Mouse (Mus musculus) hindbrain, embryonic 16.5 days (tissue): ENCODE results near the gene Kctd17. TPM values are rescaled to one million over a fixed set of nuclear protein-coding genes. Genes with fewer than 3 reads are reported as not detected.

Experiments used
- ATAC-seq: fragments of 200-750 bp; cut with Nextera tagmentation; 2 replicates; pipeline ENCODE4 v1.8.0; 2017; ENCODE audit warnings: moderate TSS enrichment, moderate library complexity
- H3K27ac ChIP-seq: fragments of 300-500 bp; sonication (generic); 2 replicates; pipeline ENCODE4 v1.5.1; 2014; ENCODE audit warnings: low read depth, mild to moderate bottlenecking, control low read depth, low read length, moderate library complexity
- H3K27me3 ChIP-seq: fragments of 300-500 bp; sonication (generic); replicated peaks from 2 replicates; pipeline ENCODE4 v1.6.1; 2014; ENCODE audit warnings: low read length; ENCODE audit not compliant: control insufficient read depth, insufficient read depth
- H3K36me3 ChIP-seq: fragments of 300-500 bp; sonication (generic); 2 replicates; pipeline ENCODE4 v1.6.1; 2014; ENCODE audit warnings: mild to moderate bottlenecking, low read length, moderate library complexity, mixed read lengths; ENCODE audit not compliant: control insufficient read depth, insufficient read depth
- H3K4me1 ChIP-seq: fragments of 300-500 bp; sonication (generic); 2 replicates; pipeline ENCODE4 v1.6.1; 2014; ENCODE audit warnings: low read depth, low read length; ENCODE audit not compliant: control insufficient read depth, insufficient read depth
- H3K4me2 ChIP-seq: fragments of 300-500 bp; sonication (generic); 2 replicates; pipeline ENCODE4 v1.6.1; 2014; ENCODE audit warnings: mild to moderate bottlenecking, low read length, control low read depth, moderate library complexity
- H3K4me3 ChIP-seq: fragments of 300-500 bp; sonication (generic); 2 replicates; pipeline ENCODE4 v1.5.1; 2014; ENCODE audit warnings: mild to moderate bottlenecking, low read length, control low read depth, moderate library complexity
- H3K9ac ChIP-seq: fragments of 300-500 bp; sonication (generic); 2 replicates; pipeline ENCODE4 v1.6.1; 2014; ENCODE audit warnings: low read depth, mild to moderate bottlenecking, control low read depth, low read length, moderate library complexity
- H3K9me3 ChIP-seq: fragments of 300-500 bp; sonication (generic); 2 replicates; pipeline ENCODE4 v1.6.1; 2014; ENCODE audit warnings: mild to moderate bottlenecking, low read length, moderate library complexity; ENCODE audit not compliant: control insufficient read depth
- WGBS: fragments of 180-500 bp; shearing (Covaris S2); extraction: QIAGEN DNeasy Blood & Tissue Kit; methylation state at CpG from one replicate; pipeline ENCODE4 v1.1.7; 2014; 5-methylcytosine and 5-hydroxymethylcytosine counted together
- polyA plus RNA-seq: library from polyadenylated mRNA; unstranded; fragments of >200 nt; fragmentation: Nextera tagmentation; extraction: Ambion mirVana; gene quantifications from 2 replicates; pipeline ENCODE4 v1.2.1, GENCODE M21; 2015

Gene Kctd17
- polyA plus RNA-seq, 1 experiment from 2014 or later: 172 TPM

- 81% methylated on average over 6 of the region's 6 CpGs for WGBS
- no peak for ATAC-seq
- Histone ChIP-seq H3K27ac (no peak overlapping the region), H3K36me3 (no peaks in the 10 kb centered on the region), H3K9ac (no peak overlapping the region), H3K27me3 (no peaks in the 10 kb centered on the region), H3K4me3 (no peak overlapping the region), H3K4me2 (no peak overlapping the region), H3K9me3 (no peaks in the 10 kb centered on the region), H3K4me1 (peaks cover 4% of the 10 kb centered on the region)
Observed at GRCm38 (mm10) chr15:78450419-78450768, 22.0 kb downstream of the Kctd17 start.

GRCm38 (mm10) chr15:78451201-78451600 is 22.8 kb downstream of the Kctd17 start:
- Histone ChIP-seq H3K4me1 (peaks cover 4% of the 10 kb centered on the region), H3K4me3 (no peak overlapping the region), H3K36me3 (no peaks in the 10 kb centered on the region), H3K27me3 (no peaks in the 10 kb centered on the region), H3K4me2 (no peak overlapping the region), H3K27ac (no peak overlapping the region), H3K9ac (no peak overlapping the region), H3K9me3 (no peaks in the 10 kb centered on the region)
- ATAC-seq: no peak
- WGBS: 68% methylated on average over 2 of the region's 2 CpGs

- no peaks in the 10 kb centered on the region for H3K36me3 ChIP-seq
- WGBS: 81% methylated on average over 3 of the region's 3 CpGs
- no peaks in the 10 kb centered on the region for H3K9me3 ChIP-seq
Observed at GRCm38 (mm10) chr15:78452929-78453328, 24.6 kb downstream of the Kctd17 start.

GRCm38 (mm10) chr15:78455168-78455567 is 26.8 kb downstream of the Kctd17 start:
- Histone ChIP-seq H3K4me3 (no peak overlapping the region), H3K27me3 (no peaks in the 10 kb centered on the region), H3K36me3 (no peaks in the 10 kb centered on the region), H3K4me1 (no peaks in the 10 kb centered on the region; the same call in 1 of the 2 replicates), H3K9ac (no peak overlapping the region), H3K4me2 (no peak overlapping the region), H3K27ac (no peak overlapping the region), H3K9me3 (no peaks in the 10 kb centered on the region)
- no peak for ATAC-seq
- WGBS: 67% methylated on average over 4 of the region's 4 CpGs

More at GRCm38 (mm10) chr15:78452929-78453328, 24.6 kb downstream of the Kctd17 start:
- Histone ChIP-seq H3K4me3 (no peak overlapping the region), H3K27me3 (no peaks in the 10 kb centered on the region), H3K27ac (no peak overlapping the region), H3K4me2 (no peak overlapping the region), H3K9ac (no peak overlapping the region), H3K4me1 (peaks cover 2% of the 10 kb centered on the region)
- no peak for ATAC-seq

GRCm38 (mm10) chr15:78456051-78456450 is 27.7 kb downstream of the Kctd17 start:
- H3K36me3 ChIP-seq: no peaks in the 10 kb centered on the region
- H3K9me3 ChIP-seq: no peaks in the 10 kb centered on the region
- no peak overlapping the region for H3K9ac ChIP-seq
- ATAC-seq: no peak
- H3K27ac ChIP-seq: no peak overlapping the region; the same call in 1 of the 2 replicates
- no peak overlapping the region for H3K4me2 ChIP-seq
- H3K4me3 ChIP-seq: no peak overlapping the region
- WGBS: 41% methylated on average over 6 of the region's 7 CpGs
- H3K27me3 ChIP-seq: no peaks in the 10 kb centered on the region
- H3K4me1 ChIP-seq: no peaks in the 10 kb centered on the region; the same call in 1 of the 2 replicates

- H3K27ac ChIP-seq: no peak overlapping the region
- 78% methylated on average over 10 of the region's 10 CpGs for WGBS
- no peaks in the 10 kb centered on the region for H3K27me3 ChIP-seq
- H3K36me3 ChIP-seq: no peaks in the 10 kb centered on the region
- H3K4me3 ChIP-seq: no peak overlapping the region
- ATAC-seq: no peak
- no peaks in the 10 kb centered on the region for H3K9me3 ChIP-seq
- H3K9ac ChIP-seq: no peak overlapping the region
- no peaks in the 10 kb centered on the region; the same call in 1 of the 2 replicates for H3K4me1 ChIP-seq
- H3K4me2 ChIP-seq: no peak overlapping the region
Observed at GRCm38 (mm10) chr15:78457193-78457592, 28.8 kb downstream of the Kctd17 start.

- no peak overlapping the region for H3K4me2 ChIP-seq
- H3K4me1 ChIP-seq: no peaks in the 10 kb centered on the region
- H3K27me3 ChIP-seq: no peaks in the 10 kb centered on the region
- no peaks in the 10 kb centered on the region for H3K9me3 ChIP-seq
- no peak overlapping the region for H3K9ac ChIP-seq
- H3K36me3 ChIP-seq: no peaks in the 10 kb centered on the region
- 83% methylated on average over 2 of the region's 2 CpGs for WGBS
- no peak for ATAC-seq
- H3K27ac ChIP-seq: no peak overlapping the region
- no peak overlapping the region for H3K4me3 ChIP-seq
Observed at GRCm38 (mm10) chr15:78462981-78463380, 34.6 kb downstream of the Kctd17 start.

- Histone ChIP-seq H3K9ac (no peak overlapping the region), H3K4me3 (no peak overlapping the region), H3K9me3 (no peaks in the 10 kb centered on the region), H3K27ac (no peak overlapping the region), H3K4me2 (no peak overlapping the region), H3K27me3 (no peaks in the 10 kb centered on the region), H3K36me3 (no peaks in the 10 kb centered on the region), H3K4me1 (no peaks in the 10 kb centered on the region)
- WGBS: 34% methylated on average over 6 of the region's 6 CpGs
- no peak for ATAC-seq
Observed at GRCm38 (mm10) chr15:78466809-78467208, 38.4 kb downstream of the Kctd17 start.

GRCm38 (mm10) chr15:78467570-78467969 is 39.2 kb downstream of the Kctd17 start:
- Histone ChIP-seq H3K4me3 (no peak overlapping the region), H3K9ac (no peak overlapping the region), H3K27me3 (no peaks in the 10 kb centered on the region), H3K36me3 (no peaks in the 10 kb centered on the region), H3K27ac (no peak overlapping the region), H3K4me2 (no peak overlapping the region), H3K4me1 (no peaks in the 10 kb centered on the region), H3K9me3 (no peaks in the 10 kb centered on the region)
- WGBS: 94% methylated on average over 7 of the region's 7 CpGs
- no peak for ATAC-seq

GRCm38 (mm10) chr15:78468379-78468937 is 40.1 kb downstream of the Kctd17 start, which contains the start of gene Tmprss6:
Tmprss6 (minus strand) TSS chr15:78468634.
- Histone ChIP-seq H3K9ac (no peak within 1 kb of the TSS), H3K4me1 (no peaks in the 10 kb centered on the region), H3K4me2 (no peak within 1 kb of the TSS), H3K4me3 (no peak within 1 kb of the TSS), H3K27ac (no peak within 1 kb of the TSS), H3K36me3 (no peaks in the 10 kb centered on the region), H3K9me3 (no peaks in the 10 kb centered on the region), H3K27me3 (no peaks in the 10 kb centered on the region)
- no peak for ATAC-seq
- WGBS: 86% methylated on average over 7 of the region's 7 CpGs
